Mouse (Mus musculus): ENCODE data around the gene Xpr1. TPM values are rescaled to one million over a fixed set of nuclear protein-coding genes. Genes with fewer than 3 reads are reported as not detected.

Xpr1 gene
- total and polyA plus RNA-seq, 3 experiments = 11.5 to 176 (median 43.4) TPM

DNA sequence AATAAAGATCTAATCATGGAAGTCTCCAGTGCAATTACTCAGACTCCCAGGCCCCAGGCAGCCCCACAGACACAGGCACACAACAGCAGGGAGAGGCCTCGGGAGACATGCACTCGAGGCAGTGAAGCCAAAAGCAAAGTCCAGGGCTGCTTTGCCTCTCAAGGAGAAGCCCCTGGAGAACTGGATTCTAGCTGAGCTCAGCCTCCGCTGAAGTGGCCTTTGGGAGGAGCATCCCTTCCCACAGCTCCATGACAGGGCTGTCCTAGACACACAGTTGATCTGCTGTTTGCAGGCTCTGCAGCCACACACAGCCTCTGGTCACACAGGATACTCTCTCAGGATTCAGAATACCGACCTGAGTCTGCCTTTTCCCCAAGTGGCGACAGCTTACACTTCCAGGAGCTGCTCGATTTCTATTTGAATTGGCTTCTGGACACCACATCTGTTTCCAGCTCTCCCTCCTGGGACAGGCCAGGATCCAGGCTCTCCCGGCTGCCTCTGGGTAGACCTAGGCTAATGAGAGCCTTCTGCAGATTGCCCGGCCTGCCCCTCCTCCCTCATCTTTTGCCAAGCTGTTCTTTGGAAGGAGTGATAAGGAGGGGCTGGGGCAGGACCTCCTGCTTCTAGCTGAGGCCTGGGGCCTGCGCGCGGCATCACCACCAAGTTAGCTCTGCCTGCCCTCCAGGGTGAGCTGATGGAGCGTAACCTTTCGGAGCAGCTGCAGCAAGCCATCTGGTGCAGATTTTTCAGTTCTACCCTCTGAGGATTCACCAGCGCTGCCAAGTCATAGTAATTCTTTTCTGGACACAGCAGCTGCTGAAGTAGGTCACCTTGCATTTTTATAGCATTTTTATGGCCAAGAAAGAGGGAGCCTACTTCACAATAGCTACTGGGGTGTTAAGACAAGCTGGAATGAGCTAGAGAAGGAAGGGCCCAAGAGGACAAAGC, 187.5 kb downstream of the Xpr1 start:
- H3K27me3 ChIP-seq (ENCODE audit: insufficient read depth, low read length) = peaks cover 47% of the 10 kb centered on the region
- H3K4me3 ChIP-seq (ENCODE audit: low read depth, low read length) = no peak overlapping the region
- no peaks in the 10 kb centered on the region for H3K9me3 ChIP-seq (replicated peaks)
- no peaks in the 10 kb centered on the region for H3K36me3 ChIP-seq (replicated peaks)
- DNase-seq (ENCODE audit: low spot score) (no peak), ATAC-seq (ENCODE audit: extremely low read depth, insufficient number of reproducible peaks, low FRiP score, poor library complexity, severe bottlenecking) (no peak)
- no peak for TF ChIP-seq TAL1 (conservative IDR thresholded peaks at IDR 0.05; ENCODE audit: low read depth, low read length)
- no peak for TF ChIP-seq CTCF (IDR thresholded peaks at IDR 0.05; ENCODE audit: low read depth, low read length)
- no peak for TF ChIP-seq GATA2 (IDR thresholded peaks at IDR 0.05; ENCODE audit: borderline replicate concordance, low read depth, low read length)
- TF ChIP-seq GATA1 (IDR thresholded peaks at IDR 0.05; ENCODE audit: borderline replicate concordance, low read length) = no peak
- no peak for TF ChIP-seq POLR2AphosphoS5 (IDR thresholded peaks at IDR 0.05; ENCODE audit: insufficient replicate concordance, low read depth, low read length)
- no peaks in the 10 kb centered on the region for H3K4me1 ChIP-seq (ENCODE audit: insufficient read depth, low read depth, low read length)

Other genes starting within 250 kb of the Xpr1 start
- gene BC034090, start 173.0 kb downstream of the Xpr1 start, total RNA-seq (2014; fragmentation: Nextera tagmentation) = not detected in 2 replicates
- 0.11 TPM in 1 of 2 replicates, not detected in the other for gene BC034090, start 173.0 kb downstream of the Xpr1 start, total RNA-seq (2017)
- gene BC034090, start 173.0 kb downstream of the Xpr1 start, polyA plus RNA-seq (2012) = 0.09 and 0.18 TPM in 2 replicates
- gene Acbd6, start 140.7 kb upstream of the Xpr1 start, total RNA-seq (2014; fragmentation: Nextera tagmentation) = 74.8 and 86.7 TPM in 2 replicates
- 47.0 and 74.8 TPM in 2 replicates for gene Acbd6, start 140.7 kb upstream of the Xpr1 start, total RNA-seq (2017)
- gene Acbd6, start 140.7 kb upstream of the Xpr1 start, polyA plus RNA-seq (2012) = 445 and 569 TPM in 2 replicates